Mouse (Mus musculus): ENCODE measurements at regions not wholly inside any gene's neighbourhood (a gene's known extent, or its start where the extent isn't known, plus 50 kb on each side); places are given as distances from the start of the nearest gene placed in this dataset.

DNA sequence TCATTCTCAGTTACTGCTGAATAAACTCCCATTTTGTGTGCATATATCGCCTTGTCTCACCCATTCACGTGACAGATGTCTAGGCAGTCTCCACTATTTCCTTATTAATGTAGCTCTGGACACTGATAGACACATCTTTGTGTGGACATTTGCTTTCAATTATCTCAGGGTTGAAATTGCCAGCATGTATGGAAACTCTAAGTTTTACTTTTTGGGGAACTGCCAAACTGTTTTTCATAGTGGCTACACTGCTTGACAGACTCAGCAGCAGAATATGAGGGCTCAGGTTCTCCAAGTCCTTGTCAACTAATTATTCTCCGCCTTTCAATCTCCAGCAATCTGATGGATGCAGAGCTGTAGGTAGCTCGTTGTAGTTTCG lies 117.0 kb upstream of the Frmd6 start:
- Histone ChIP-seq H3K4me1 (ENCODE audit: control insufficient read depth, insufficient read depth, low read length) (no peaks in the 10 kb centered on the region; the same call in 1 of the 2 replicates), H3K4me3 (replicated peaks; ENCODE audit: control insufficient read depth, low read depth, low read length) (no peak overlapping the region), H3K27ac (ENCODE audit: control insufficient read depth, insufficient read depth, low read depth, low read length, poor library complexity) (no peak overlapping the region)
- WGBS, result 70% methylated on average over 5 of the region's 5 CpGs
- no peak for TF ChIP-seq CTCF (IDR thresholded peaks at IDR 0.05; ENCODE audit: control insufficient read depth, insufficient read depth, low read length)
- TF ChIP-seq POLR2A (IDR thresholded peaks at IDR 0.05; ENCODE audit: borderline replicate concordance, control insufficient read depth, low read depth, low read length), result no peak

DNA sequence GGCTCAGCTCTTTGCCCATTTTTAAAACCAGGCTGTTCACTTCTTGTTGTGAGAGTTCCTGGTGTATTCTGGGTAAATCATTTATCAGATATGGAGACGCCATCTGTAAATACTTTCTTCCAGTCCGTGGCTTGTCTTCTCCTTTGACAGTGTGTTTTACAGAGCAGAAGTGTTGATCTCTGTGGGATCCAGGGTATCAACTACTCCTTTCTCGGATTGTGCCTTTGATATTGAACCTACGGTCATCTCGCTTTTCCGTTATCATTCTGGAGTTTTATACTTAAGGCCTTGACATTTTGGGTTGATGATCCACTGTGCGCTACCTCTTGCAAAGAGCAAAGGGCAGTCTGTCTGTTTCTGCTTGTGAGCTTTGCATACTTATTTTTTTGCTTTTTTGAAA lies 115.0 kb upstream of the Frmd6 start:
- 88% methylated on average over 7 of the region's 7 CpGs for WGBS
- TF ChIP-seq CTCF (IDR thresholded peaks at IDR 0.05; ENCODE audit: control insufficient read depth, insufficient read depth, low read length), result no peak
- TF ChIP-seq POLR2A (IDR thresholded peaks at IDR 0.05; ENCODE audit: borderline replicate concordance, control insufficient read depth, low read depth, low read length), result no peak
- Histone ChIP-seq H3K4me1 (ENCODE audit: control insufficient read depth, insufficient read depth, low read length) (no peaks in the 10 kb centered on the region; the same call in 1 of the 2 replicates), H3K27ac (ENCODE audit: control insufficient read depth, insufficient read depth, low read depth, low read length, poor library complexity) (no peak overlapping the region), H3K4me3 (replicated peaks; ENCODE audit: control insufficient read depth, low read depth, low read length) (no peak overlapping the region)

DNA sequence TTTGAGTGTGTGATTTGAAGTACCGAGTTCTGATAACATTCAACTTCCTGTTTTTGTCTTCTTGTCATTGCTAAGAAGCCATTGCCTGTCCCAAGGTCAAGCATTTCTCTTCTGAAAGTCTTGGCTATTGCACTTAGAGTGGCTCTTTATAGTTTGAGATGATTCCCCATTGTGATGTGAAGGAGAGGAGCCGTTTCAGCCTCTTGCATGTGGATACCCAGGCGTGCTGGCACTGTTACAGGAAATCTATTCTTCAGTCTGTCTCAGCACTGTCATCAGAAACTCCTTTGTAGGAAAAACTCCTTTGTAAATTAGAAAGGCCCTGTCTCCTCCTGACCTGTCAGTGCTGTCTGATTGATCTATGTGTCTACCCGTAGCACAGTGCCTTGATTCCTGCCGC lies 114.3 kb upstream of the Frmd6 start:
- Histone ChIP-seq H3K27ac (ENCODE audit: control insufficient read depth, insufficient read depth, low read depth, low read length, poor library complexity) (no peak overlapping the region), H3K4me3 (replicated peaks; ENCODE audit: control insufficient read depth, low read depth, low read length) (no peak overlapping the region), H3K4me1 (ENCODE audit: control insufficient read depth, insufficient read depth, low read length) (no peaks in the 10 kb centered on the region; the same call in 1 of the 2 replicates)
- 57% methylated on average over 5 of the region's 5 CpGs for WGBS
- TF ChIP-seq POLR2A (IDR thresholded peaks at IDR 0.05; ENCODE audit: borderline replicate concordance, control insufficient read depth, low read depth, low read length) (no peak), CTCF (IDR thresholded peaks at IDR 0.05; ENCODE audit: control insufficient read depth, insufficient read depth, low read length) (no peak)

DNA sequence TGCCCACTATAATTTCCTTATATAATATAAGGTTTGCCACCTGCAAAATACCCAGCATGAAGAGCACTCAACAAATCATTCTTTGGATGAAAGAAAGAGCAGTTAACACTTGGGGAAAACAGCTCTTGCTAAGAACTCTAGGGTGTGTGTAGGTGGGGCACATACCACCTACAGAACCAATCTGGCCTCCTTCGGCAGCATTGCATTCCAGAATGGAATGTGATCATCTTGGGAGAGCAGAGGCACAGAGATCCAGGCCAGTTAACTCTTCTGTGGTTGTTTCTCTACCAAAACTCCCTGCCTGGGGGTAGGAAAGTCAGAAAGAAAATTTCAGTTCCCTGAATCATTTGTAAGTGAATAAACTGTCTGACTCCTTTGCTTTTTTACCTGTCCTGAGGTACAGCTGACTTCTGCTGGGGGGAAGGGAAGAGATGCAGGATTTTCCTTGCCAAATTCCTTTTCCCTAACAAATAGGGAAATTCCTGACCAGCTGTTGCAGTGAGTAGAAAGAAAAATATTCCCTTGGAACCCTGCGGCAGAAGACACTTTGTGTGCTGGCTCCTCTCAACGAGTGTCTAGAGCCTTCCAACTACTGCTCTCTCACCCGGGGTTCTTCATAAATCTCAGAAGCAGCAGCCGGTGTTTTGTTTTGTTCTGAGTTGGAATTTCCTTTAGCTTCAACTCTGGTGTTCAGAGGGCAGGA lies 112.8 kb upstream of the Frmd6 start:
- H3K4me1 ChIP-seq (ENCODE audit: control insufficient read depth, insufficient read depth, low read length), result no peaks in the 10 kb centered on the region; the same call in 1 of the 2 replicates
- 78% methylated on average over 5 of the region's 5 CpGs for WGBS
- no peak overlapping the region for H3K27ac ChIP-seq (ENCODE audit: control insufficient read depth, insufficient read depth, low read depth, low read length, poor library complexity)
- TF ChIP-seq CTCF (IDR thresholded peaks at IDR 0.05; ENCODE audit: control insufficient read depth, insufficient read depth, low read length), result no peak
- no peak for TF ChIP-seq POLR2A (IDR thresholded peaks at IDR 0.05; ENCODE audit: borderline replicate concordance, control insufficient read depth, low read depth, low read length)
- no peak overlapping the region for H3K4me3 ChIP-seq (replicated peaks; ENCODE audit: control insufficient read depth, low read depth, low read length)

GRCm38 (mm10) chr12:70713499-70714280 lies 111.6 kb upstream of the Frmd6 start:
- 17% methylated on average over 18 of the region's 18 CpGs for WGBS
- no peaks in the 10 kb centered on the region; the same call in 1 of the 2 replicates for H3K4me1 ChIP-seq (ENCODE audit: control insufficient read depth, insufficient read depth, low read length)
- peak overlapping the region; percentile 39; the same call in 1 of the 2 replicates for H3K27ac ChIP-seq (ENCODE audit: control insufficient read depth, insufficient read depth, low read depth, low read length, poor library complexity)
- peak overlapping the region; percentile 49 for H3K4me3 ChIP-seq (replicated peaks; ENCODE audit: control insufficient read depth, low read depth, low read length)
- no peak for TF ChIP-seq CTCF (IDR thresholded peaks at IDR 0.05; ENCODE audit: control insufficient read depth, insufficient read depth, low read length)
- no peak for TF ChIP-seq POLR2A (IDR thresholded peaks at IDR 0.05; ENCODE audit: borderline replicate concordance, control insufficient read depth, low read depth, low read length)

DNA sequence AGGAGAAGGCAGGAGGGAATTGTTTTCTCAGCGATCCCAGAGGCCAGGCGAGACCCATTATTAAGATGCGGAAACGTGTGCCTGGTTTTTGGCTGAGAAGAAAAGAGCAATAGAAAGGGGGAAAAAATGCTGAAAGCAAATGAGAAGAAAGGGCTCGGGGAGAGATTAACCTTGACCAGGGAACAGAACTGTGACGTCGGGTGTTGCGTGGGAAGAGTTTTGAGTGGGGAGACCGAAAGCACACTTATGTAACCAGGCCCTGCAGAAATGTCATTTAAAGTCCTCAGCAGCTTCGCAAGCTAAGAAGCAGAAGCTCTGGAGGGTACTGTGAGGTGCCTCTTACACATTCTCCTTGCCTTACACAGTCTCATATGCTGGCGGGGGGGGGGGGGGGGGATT lies 111.0 kb upstream of the Frmd6 start:
- Histone ChIP-seq H3K4me3 (replicated peaks; ENCODE audit: control insufficient read depth, low read depth, low read length) (no peak overlapping the region), H3K27ac (ENCODE audit: control insufficient read depth, insufficient read depth, low read depth, low read length, poor library complexity) (no peak overlapping the region), H3K4me1 (ENCODE audit: control insufficient read depth, insufficient read depth, low read length) (no peaks in the 10 kb centered on the region; the same call in 1 of the 2 replicates)
- WGBS, result 47% methylated on average over 11 of the region's 11 CpGs
- TF ChIP-seq POLR2A (IDR thresholded peaks at IDR 0.05; ENCODE audit: borderline replicate concordance, control insufficient read depth, low read depth, low read length) (no peak), CTCF (IDR thresholded peaks at IDR 0.05; ENCODE audit: control insufficient read depth, insufficient read depth, low read length) (no peak)

GRCm38 (mm10) chr12:70715836-70716235 lies 109.5 kb upstream of the Frmd6 start:
- 70% methylated on average over 2 of the region's 2 CpGs for WGBS
- Histone ChIP-seq H3K4me3 (replicated peaks; ENCODE audit: control insufficient read depth, low read depth, low read length) (no peak overlapping the region), H3K4me1 (ENCODE audit: control insufficient read depth, insufficient read depth, low read length) (no peaks in the 10 kb centered on the region; the same call in 1 of the 2 replicates), H3K27ac (ENCODE audit: control insufficient read depth, insufficient read depth, low read depth, low read length, poor library complexity) (no peak overlapping the region)
- TF ChIP-seq CTCF (IDR thresholded peaks at IDR 0.05; ENCODE audit: control insufficient read depth, insufficient read depth, low read length) (no peak), POLR2A (IDR thresholded peaks at IDR 0.05; ENCODE audit: borderline replicate concordance, control insufficient read depth, low read depth, low read length) (no peak)

DNA sequence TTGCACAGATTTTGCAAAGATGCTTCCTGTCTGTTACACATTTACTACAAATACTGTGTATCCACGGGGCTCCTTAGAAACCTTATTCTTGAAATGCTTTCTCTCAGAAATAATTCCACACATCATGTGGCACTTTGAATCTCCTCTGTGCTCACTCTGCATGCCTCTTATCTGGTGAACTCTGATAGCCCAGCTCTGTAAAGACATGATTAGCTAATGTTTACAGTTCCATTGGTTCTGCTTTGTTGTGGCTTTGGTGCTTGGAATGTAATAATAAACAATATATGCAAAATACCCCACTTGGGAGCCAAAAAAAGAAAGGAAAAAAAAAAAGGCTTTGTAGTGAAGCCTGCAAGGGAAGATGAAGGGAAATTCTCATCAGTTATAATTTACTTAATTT lies 106.7 kb upstream of the Frmd6 start:
- Histone ChIP-seq H3K27ac (ENCODE audit: control insufficient read depth, insufficient read depth, low read depth, low read length, poor library complexity) (no peak overlapping the region), H3K4me3 (replicated peaks; ENCODE audit: control insufficient read depth, low read depth, low read length) (no peak overlapping the region), H3K4me1 (ENCODE audit: control insufficient read depth, insufficient read depth, low read length) (no peaks in the 10 kb centered on the region)
- 41% methylated on average over 1 of the region's 1 CpGs for WGBS
- TF ChIP-seq POLR2A (IDR thresholded peaks at IDR 0.05; ENCODE audit: borderline replicate concordance, control insufficient read depth, low read depth, low read length) (no peak), CTCF (IDR thresholded peaks at IDR 0.05; ENCODE audit: control insufficient read depth, insufficient read depth, low read length) (no peak)
